Mouse (Mus musculus): ENCODE measurements around the gene Bcl11b.

The Bcl11b gene

DNA sequence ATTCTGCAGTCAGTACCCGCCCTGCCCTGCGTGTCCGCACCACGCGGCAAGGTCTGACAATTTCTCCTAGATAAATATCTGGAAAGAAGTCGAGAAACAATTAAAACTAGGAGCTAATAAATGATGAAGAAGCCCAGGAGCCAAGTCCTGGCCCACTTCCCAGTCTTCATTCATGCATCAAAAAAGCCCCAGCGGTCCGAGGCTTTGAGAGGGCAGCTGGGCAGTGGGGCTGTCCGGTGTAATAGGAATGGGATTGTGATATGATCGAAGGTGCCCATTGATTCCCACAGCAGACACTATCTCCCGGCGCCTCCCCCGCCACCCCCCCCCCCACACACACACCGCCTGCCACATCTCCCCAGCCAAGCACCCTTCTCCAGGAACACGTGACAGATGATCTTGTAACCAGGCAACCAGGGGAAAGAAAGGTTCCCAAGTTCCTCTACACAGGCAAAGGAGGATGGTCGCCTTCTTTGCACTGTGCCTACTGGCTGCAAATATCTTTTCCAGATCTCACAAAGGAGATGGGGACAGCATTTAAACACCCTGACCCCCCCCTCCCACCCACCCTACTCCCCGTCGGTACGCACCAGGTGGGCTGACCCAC is 68.5 kb downstream of the Bcl11b start:
- DNase-seq (ENCODE audit: low read depth, low spot score), result no peak

DNA sequence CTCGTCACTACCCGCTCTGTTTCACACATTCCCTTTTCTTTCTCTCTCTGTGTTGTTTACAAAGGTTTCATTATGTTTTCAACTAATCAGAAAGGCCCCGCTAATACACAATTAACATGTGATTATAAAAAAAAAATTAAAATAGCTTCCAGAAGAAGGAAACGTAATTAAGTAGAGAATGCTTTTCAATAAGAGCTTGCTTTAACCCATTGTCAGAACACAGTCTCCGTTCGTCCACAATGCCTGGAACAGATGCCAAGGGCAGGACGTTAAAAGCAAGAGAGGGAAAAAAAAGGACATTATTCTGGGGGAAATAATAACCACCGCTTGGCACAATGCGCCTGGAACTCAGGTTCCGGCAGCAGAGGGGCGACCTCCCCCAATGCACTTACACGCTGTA is 71.3 kb downstream of the Bcl11b start:
- no peak for DNase-seq (ENCODE audit: low read depth, low spot score)

DNA sequence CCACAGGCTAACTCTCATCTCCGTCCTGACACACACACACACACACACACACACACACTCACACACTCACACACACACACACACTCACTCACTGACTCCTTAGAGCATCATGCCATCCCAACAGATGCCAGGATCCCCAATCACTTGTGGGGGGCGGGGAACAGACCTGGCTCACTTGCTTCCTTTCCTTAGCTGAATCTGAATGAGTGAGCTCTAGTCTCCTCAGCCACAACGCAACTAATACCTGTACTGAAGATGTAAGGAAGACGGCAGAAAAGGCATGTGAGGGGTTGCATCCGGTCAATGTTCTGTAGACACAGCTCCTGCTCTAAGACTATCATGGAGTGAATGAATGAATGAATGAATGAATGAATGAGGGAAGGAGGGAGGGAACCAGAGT is 71.9 kb downstream of the Bcl11b start:
- DNase-seq (ENCODE audit: low read depth, low spot score), result no peak

DNA sequence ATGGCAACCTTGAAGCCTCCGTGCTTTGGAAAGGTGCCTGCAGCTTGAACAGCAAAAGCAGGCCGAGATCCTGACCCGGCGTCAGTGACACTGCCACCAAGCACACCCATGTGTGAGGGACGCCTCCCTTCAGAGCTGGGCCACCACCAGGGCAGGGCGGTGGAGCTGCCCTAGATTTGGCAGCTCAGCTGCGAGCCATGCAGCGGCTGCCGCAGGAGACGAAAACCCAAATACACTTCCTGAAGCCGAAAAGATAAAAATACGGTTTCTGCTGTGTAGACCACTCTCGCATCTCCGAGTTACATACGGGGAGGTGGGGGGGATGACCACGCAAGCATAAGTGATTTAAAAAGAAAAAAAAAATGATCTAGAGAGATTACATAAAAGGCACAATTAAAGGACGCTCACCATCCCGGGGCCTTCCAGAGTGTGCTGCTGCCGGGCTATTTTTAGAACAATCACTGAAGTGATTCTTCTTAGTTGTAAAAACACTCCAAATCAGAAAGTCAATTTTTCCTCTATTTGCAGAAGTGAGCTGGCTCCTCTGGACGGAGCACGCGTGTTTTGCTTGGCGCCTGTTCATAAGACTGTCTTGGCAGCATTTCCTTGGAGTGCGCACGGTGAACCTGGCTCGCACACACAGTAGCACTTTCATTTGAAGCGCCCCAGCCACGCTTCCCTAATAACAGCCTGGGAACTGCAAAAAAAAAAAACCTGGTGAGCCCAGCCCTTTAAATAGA is 72.6 kb downstream of the Bcl11b start:
- DNase-seq (ENCODE audit: low read depth, low spot score), result no peak

DNA sequence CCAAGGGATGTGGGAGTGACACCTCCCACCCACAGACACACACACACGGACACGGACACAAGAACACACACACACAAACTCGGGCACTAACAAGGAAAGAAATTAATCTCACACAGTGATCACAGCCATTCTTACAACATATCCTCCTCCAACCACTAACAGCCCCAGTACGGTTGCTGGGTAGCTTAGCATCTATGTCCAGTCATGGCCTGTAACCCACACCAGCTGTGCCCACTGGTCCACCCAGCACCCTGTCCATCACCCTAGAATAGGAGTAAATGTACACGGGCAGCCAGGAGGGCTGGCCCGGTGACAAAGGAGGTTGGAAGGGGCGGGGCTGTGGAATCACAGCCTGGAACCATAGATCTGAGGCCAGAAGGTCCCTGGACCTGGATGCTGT is 74.5 kb downstream of the Bcl11b start:
- DNase-seq (ENCODE audit: low read depth, low spot score), result no peak

DNA sequence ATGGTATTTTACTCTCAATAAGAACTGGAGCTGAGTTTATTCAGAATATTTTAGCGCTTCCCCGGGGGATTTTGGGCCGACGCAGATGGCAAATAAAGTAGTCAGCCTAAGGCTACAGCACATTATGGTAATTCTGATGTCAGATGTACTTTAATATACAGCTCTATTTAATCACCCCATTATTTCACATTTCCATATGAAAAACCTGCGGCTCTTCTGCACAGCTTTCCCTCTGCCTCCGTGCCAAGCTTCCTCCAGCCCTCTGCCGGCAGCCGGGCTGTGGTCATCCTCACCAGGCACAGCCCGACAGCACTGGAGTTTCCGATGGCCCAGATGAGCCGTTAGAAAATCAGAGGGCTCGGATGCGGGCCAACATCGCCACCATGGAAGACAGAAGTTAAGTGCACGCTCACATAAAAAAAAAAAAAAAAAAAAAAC is 74.9 kb downstream of the Bcl11b start:
- peak; percentile 52 for DNase-seq (ENCODE audit: low read depth, low spot score)

DNA sequence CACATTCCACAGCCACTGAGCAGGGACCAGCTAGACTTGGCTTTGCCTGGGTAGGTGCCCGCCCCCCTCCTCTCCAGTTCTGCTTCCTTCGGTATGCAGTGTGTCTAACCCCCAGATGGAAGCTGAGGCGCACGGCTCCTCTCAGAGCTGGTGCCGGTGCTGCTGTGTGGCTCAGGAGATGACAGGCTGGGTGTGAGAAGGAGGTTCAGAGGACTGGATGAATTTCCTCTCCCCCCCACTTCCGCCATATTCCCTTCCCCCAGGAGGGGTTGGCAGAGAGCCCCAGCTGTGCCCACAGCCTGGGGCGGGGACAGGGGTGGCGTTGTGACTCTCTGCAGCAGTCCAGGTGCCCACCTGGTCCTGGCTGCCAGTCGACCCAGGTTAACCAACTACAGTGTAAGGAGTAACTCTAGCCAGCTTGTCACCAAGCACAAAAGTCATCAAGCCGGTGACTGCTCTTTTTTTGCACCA is 75.4 kb downstream of the Bcl11b start:
- DNase-seq (ENCODE audit: low read depth, low spot score), result peak; percentile 39

DNA sequence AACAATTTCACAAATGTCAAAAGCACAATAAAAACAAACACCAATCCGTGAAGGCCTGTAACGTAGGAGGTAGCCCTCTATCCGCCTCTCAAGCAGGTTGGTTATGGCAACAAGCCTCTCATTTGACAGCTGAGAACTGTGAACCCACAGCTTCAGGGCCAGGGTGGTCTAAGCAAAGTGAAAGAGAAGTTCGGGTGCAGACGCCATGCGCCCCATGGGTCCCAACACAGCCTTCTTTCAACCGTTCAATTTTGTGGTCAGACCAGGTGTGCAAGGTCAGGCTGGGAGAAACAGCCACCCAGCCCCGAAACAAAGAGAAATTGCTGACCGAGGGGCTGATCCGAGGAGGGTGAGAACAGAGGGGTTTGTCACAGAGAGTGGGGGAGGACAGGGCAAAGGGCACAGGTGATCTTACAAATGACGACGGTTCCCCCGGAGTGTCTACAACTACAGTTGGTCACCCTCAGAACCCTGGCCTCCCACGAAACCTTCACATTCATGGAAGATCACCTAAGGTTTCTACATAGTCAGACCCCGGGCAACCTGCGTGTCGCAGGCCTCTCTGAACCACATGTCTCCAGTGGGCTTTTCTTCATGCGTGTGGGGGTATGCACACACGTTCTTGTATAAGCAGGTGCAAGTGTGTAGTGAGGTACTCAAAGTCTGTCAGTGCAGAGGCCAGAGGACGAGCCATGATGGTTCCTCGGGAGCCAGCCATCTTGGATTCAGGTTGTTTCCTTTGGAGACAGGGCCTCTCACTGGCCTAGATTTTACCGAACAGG is 77.1 kb downstream of the Bcl11b start:
- DNase-seq (ENCODE audit: low read depth, low spot score), result no peak

DNA sequence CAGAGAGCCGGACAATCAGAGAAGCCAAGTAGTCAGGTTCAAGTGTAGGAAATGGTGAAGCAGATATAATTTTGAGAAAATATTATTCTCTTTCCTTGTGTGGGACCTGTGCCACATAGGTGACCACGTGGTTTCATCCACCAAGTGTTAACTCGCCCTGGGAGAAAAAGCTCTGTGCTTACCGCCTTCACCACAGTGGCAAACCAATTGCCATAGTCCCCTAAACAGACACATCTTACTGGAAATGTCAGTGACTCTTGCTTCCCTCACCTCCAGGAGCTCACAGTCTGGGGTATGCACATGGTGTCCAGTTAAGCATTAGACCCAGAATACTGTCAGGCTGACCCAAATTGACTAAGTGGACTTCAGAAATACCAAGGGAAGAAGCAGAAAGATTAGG is 78.7 kb downstream of the Bcl11b start:
- DNase-seq (ENCODE audit: low read depth, low spot score), result no peak

DNA sequence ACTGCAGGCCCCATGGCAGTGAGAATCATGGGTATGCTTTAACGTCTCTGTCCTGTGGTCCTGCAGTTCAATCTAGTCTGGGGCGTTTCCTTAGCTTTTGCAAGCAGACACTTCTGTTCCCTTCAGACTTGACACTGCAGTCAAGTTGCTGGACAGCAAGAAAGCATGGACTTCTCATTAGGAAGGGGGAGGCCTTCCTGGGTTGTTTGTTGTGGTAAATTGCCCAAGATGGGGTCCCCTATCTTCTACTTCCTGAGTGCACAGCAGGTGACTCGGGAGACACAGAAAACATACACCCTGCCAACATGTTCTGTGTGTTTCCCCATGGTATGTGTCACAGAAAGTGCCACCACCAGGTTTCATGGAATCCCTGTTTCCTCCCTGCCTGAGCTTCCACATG is 79.4 kb downstream of the Bcl11b start:
- DNase-seq (ENCODE audit: low read depth, low spot score), result no peak

DNA sequence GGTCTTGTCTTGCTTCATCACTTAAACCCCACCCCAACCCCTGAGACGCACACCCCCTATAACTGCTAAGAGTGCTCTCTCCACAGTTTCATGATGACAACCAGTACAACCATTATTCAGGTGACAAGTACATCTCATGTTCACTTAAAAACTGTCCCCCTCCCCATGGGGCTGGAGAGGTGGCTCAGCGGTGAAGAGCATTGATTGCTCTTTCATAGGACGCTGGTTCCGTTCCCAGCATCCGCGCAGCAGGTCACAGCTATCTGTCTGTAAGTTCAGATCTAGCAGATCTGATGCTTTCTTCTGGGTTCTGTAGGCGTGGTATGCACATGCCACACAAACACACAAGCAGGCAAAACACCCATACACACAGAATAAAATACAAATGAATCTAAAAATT is 81.2 kb downstream of the Bcl11b start:
- no peak for DNase-seq (ENCODE audit: low read depth, low spot score)

DNA sequence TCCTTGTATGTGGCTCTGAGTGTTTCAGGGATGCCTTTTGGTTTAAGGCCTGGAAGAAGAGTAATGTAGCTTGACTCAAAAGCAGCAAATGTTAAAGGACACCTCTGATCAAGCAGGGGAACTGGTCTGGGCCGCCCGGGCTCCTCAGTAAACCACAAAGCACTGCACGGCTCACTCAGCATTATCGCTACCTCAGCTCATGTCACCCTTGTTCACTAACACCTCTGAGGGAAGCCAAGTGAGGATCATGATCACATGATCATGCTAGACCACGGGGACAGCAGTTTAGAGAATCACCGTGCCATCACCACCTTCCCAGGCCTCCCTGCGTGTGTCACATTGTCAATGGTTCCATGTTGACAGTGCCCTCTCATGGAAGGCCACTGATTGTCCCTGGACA is 81.8 kb downstream of the Bcl11b start:
- no peak for DNase-seq (ENCODE audit: low read depth, low spot score)

DNA sequence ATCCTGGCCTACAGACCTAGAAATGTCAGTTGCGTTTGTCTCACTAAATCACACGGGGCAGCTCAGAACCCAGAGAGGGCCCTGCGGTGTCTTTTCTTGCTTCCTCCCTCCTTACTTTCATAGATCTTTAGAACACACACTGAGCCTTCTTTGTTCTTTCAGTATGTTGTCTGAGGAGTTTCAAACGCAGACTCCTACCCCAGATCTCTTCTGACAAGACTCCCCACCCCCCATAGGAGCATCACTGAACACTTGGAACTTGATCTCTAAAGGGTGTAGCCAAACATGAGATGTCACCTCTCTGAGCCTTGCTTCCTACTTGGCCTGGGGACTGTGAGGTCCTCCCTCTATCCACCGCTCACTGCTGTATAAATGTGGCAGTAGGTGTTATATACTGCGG is 82.2 kb downstream of the Bcl11b start:
- DNase-seq (ENCODE audit: low read depth, low spot score), result no peak

DNA sequence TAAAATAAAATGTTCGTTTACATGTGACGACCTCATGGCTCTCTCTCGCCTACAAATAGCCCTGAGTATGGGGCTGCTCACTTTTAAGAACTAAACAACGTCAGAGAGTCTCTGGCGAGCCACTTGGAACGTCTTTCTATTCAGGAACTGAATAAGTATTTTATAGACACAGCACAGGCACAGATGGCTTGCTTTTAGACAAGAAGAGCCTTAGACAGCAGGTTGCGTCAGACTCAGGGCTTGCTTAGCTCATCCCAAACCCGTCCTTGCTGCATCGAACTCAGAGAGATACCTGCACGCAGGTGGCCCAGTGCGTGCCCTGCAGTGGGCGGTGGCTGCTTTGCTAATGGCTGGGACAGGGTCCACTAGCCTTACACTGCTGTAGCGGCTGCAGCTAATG is 82.7 kb downstream of the Bcl11b start:
- no peak for DNase-seq (ENCODE audit: low read depth, low spot score)

DNA sequence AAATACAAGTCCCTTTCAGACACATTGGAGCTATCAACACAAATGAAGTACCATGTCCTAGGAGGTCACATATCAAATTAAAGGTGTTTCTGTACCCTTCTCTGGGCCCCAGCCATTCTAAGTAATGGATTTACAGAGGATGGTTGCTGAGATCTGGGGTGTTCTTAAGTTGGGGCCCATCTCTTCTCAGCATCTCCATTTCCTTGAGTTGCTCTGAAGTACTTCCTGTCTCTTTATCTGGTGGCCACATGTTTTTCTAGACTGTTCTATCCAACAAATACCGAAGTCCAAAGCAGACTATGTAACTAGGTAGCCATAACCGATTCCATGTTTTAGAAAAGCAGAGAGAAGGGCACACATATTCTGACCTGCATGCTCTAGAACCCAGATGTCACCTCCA is 83.3 kb downstream of the Bcl11b start:
- no peak for DNase-seq (ENCODE audit: low read depth, low spot score)

DNA sequence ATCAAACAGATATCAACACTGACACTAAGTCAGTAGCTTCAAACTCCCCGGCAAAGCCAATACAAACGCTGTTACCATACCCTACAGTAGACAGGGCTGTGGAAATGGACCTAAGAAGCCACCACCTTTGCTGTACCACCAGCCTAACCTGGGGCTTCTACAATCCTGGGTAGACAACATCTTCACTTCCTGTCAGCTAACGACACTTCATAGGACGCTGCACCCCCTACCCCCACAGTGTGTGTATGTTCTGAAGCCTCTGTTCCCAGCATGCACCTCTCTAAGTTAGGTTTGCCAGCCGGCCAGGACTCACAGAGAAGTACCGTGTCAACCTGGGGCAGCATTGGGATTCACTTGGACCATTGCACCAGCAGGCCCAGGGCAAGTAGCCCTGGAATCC is 84.6 kb downstream of the Bcl11b start:
- no peak for DNase-seq (ENCODE audit: low read depth, low spot score)

DNA sequence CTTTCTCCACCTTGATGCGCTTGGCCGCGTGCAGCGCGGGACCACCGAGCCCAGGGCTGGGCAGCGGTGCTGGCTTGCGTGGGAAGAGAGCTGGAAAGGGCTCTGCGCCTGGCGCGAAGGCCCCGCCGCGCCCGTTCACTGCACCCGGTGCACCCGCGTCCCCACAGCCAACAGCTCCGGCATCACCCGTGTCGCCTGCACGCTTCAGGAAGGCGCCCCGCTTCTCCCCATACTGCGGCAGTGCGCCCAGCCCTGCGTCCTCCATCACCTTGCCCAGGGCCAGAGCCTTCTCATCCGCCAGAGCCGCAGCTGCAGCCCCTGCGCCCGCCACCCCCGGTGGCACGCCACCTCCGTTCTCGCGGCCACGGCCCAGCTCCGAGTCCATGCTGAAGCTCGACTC is 87.4 kb downstream of the Bcl11b start:
- DNase-seq (ENCODE audit: low read depth, low spot score), result no peak

DNA sequence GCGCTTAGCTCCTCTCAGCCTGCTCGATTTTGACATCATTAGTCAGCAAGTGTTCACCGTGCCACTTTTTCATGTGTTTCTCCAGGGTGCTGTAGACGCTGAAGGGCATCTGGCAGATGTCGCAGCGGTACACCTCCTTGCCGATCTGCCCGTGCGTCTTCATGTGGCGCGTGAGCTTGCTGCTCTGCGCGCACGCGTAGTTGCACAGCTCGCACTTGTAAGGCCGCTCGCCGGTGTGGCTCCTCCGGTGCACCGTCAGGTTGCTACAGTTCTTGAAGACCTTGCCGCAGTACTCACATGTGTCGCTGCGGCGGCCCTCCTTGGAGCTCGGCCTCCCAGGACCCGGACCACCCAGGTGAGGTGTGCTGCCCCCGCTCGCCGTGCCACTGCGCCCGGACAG is 88.0 kb downstream of the Bcl11b start:
- DNase-seq (ENCODE audit: low read depth, low spot score), result no peak

DNA sequence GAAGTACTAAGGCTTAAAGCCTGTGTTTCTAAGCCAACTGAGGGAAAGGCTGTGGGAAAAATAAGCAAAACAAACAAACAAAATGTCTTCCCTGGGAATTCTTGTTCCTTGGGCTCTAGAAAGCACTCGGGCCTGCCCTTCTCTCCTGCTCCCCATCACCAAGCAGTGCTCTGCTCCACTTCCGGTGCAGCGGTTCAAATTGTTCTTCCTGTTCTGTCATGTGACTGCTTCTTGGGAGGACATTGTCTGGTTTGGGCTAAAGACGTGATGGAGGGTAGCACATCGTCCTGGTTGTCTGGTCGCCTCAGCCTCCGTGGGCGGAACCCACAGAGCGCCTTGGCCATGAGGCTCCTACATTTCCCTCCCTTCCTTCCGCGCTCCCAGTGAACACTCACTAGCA is 94.6 kb downstream of the Bcl11b start:
- DNase-seq (ENCODE audit: low read depth, low spot score), result no peak

DNA sequence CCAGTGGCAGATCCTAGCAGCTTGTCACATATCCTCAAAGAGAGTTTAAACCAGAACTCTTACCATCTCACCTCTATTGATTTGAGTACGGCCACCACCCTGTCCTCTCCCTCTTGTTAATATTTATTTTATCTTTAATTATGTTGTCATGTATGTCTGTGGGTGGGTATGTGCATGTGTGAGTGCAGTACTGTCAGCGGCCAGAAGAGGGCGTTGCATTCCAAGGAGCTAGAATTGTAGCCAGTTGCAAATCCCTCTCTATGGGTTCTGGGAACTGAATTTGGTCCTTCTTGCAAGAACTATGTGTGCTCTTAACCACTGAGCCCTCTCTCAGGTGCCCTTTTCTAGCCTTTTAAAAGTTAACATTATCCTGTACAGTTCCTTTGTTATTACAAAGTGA is 98.1 kb downstream of the Bcl11b start:
- no peak for DNase-seq (ENCODE audit: low read depth, low spot score)

DNA sequence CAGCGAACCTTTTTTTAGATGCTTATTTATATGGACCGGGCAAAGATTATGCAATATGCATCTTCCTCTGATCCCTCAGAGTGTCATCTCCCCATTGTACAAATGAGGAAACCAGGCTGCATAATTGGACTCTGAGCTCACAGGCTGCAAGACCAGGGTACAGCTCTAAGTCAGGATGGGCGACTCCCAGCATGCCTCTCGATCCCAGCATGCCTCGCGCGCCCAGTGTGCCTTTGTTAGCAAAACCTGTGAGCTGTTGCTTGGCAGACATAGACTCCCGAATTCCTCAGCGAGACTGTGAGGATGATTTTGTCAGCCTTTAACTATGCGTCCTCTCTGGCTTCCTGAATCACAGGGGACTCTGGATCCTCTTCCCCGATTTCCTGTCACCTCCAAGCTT is 98.9 kb downstream of the Bcl11b start:
- DNase-seq (ENCODE audit: low read depth, low spot score), result no peak

DNA sequence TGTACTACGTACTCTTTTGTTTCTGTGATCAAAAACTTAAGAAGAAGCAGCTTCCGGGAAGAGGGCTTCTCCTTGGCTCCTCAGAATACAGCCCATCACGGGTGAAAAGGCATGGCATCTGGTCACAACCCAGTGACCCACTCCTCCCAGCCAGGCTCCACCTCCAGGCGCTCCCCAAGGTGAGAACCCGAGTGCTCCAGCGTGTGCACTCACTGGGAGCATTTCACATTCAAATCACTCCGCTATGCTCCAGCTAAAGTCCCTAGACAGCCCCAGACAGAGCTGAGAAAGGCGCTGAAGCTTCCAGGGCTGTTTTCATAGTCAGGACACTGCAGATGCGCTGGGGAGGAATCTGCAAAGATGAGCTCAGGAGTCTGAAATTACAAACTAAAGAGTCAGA is 99.5 kb downstream of the Bcl11b start:
- no peak for DNase-seq (ENCODE audit: low read depth, low spot score)

DNA sequence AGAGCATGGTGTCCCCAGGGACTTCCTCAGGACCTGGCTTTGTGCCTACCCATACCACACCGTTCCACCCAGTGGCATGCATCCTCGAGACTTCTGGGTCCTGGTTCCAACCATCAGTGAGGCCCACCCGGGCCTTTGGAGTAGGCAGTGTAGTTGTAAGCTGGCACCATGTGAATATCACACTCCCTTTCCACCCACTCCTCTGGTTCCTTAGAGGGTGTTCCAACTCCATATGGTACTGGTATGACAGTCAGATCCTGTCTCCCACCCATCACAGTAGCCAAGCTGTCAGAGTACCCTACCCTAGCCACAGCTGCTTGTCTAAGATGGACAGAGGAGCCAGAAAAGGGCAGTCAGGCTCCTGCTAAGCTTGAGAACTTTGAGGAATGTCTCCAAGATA is 112.0 kb downstream of the Bcl11b start:
- DNase-seq (ENCODE audit: low read depth, low spot score), result no peak

Data from mesoderm, embryonic 11.5 days (tissue).